Mouse (Mus musculus): ENCODE measurements around the gene Elmo1. TPM values are rescaled to one million over a fixed set of nuclear protein-coding genes. Genes with fewer than 3 reads are reported as not detected.
A peak's percentile ranks its signal among the peaks of the same experiment; 100 is the strongest.

Elmo1 gene
- total and polyA plus RNA-seq, 2 experiments: 1.2 to 6.7 TPM

DNA sequence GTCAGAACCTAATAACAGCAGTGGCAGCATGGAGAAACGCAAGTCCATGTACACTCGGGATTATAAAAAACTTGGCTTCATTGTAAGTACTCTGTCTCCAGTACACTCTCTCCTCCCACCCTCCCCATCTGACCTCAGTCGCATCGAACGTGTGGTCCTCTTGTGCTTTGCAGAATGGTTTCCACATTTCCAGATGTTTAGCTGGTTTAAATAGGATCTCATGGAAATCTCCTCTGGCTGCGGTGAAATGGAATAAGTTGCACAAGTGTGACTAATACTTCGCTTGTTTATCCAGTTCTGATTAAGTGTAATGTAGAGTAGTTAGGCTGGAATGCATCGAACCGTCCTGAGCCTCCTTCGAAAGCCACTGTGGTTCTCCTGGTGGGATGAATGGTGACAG is 200.0 kb downstream of the Elmo1 start:
- no peaks in the 10 kb centered on the region for H3K4me1 ChIP-seq (ENCODE audit: control insufficient read depth, insufficient read depth, low read length)
- no peaks in the 10 kb centered on the region for H3K36me3 ChIP-seq (ENCODE audit: control insufficient read depth, insufficient read depth, low read length)
- TF ChIP-seq POLR2A (IDR thresholded peaks at IDR 0.05; ENCODE audit: extremely low read depth, insufficient read depth, low read length) (no peak), CTCF (IDR thresholded peaks at IDR 0.05; ENCODE audit: low read depth, low read length) (no peak)
- no peak overlapping the region for H3K4me3 ChIP-seq (ENCODE audit: insufficient read depth, low read depth, low read length)
- DNase-seq (ENCODE audit: extremely low read depth, low read depth, low spot score): no peak
- no peaks in the 10 kb centered on the region for H3K79me2 ChIP-seq (ENCODE audit: control insufficient read depth, insufficient read depth, low read length)
- no peak overlapping the region for H3K9ac ChIP-seq (ENCODE audit: low read depth, low read length)
- 91% methylated on average over 10 of the region's 10 CpGs for WGBS
- H3K27ac ChIP-seq (replicated peaks; ENCODE audit: insufficient read depth, low read depth, low read length): no peak overlapping the region
- H3K27me3 ChIP-seq (ENCODE audit: control insufficient read depth, insufficient read depth, low read length): no peaks in the 10 kb centered on the region

- H3K4me1 ChIP-seq (ENCODE audit: control insufficient read depth, insufficient read depth, low read length): no peaks in the 10 kb centered on the region
- 1% methylated on average over 5 of the region's 5 CpGs for WGBS
- no peak for TF ChIP-seq POLR2A (IDR thresholded peaks at IDR 0.05; ENCODE audit: extremely low read depth, insufficient read depth, low read length)
- peak; percentile 88 for TF ChIP-seq CTCF (IDR thresholded peaks at IDR 0.05; ENCODE audit: low read depth, low read length)
- H3K27ac ChIP-seq (replicated peaks; ENCODE audit: insufficient read depth, low read depth, low read length): no peak overlapping the region
- peak; percentile 72 for DNase-seq (ENCODE audit: extremely low read depth, low read depth, low spot score)
- H3K36me3 ChIP-seq (ENCODE audit: control insufficient read depth, insufficient read depth, low read length): no peaks in the 10 kb centered on the region
- H3K27me3 ChIP-seq (ENCODE audit: control insufficient read depth, insufficient read depth, low read length): no peaks in the 10 kb centered on the region
- H3K9ac ChIP-seq (ENCODE audit: low read depth, low read length): no peak overlapping the region
- no peak overlapping the region for H3K4me3 ChIP-seq (ENCODE audit: insufficient read depth, low read depth, low read length)
- H3K79me2 ChIP-seq (ENCODE audit: control insufficient read depth, insufficient read depth, low read length): no peaks in the 10 kb centered on the region
Measured at GRCm38 (mm10) chr13:20292348-20292747, 202.0 kb downstream of the Elmo1 start.

DNA sequence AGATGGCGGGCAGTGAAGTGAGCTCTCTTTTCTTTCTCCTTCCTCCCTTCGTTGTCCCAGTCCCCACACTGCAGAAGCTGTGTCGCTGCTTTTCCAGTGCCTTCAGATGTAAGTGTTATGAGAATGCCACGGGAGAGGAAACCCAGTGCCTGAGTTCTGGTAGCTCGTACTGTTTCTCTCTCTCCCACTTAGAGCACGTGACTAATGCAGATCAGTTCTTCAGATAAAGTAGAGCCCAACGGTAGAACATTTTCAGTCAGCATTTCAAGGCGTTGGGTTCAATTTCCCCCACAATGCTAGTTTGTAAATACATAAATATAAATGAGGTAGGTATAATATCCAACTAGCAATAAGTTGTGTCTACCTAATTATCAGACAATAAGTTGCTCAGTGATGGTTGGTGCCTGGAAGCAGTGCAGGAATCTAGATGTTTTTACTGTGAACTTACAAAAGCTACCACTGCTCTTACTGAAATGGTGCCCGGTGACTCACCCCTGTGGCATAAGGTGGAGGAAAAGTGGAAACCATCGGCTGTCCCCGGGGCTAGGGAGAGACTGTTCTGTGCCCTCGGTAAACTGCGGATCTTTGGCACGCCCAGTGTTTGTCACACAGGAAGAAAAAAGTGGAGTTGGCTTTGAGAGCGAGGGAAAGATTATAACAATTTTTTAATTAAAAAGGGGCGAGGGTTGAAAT is 205.0 kb downstream of the Elmo1 start:
- DNase-seq (ENCODE audit: extremely low read depth, low read depth, low spot score): no peak
- no peaks in the 10 kb centered on the region for H3K36me3 ChIP-seq (ENCODE audit: control insufficient read depth, insufficient read depth, low read length)
- no peaks in the 10 kb centered on the region for H3K4me1 ChIP-seq (ENCODE audit: control insufficient read depth, insufficient read depth, low read length)
- 83% methylated on average over 16 of the region's 16 CpGs for WGBS
- H3K27me3 ChIP-seq (ENCODE audit: control insufficient read depth, insufficient read depth, low read length): no peaks in the 10 kb centered on the region
- H3K27ac ChIP-seq (replicated peaks; ENCODE audit: insufficient read depth, low read depth, low read length): no peak overlapping the region
- H3K9ac ChIP-seq (ENCODE audit: low read depth, low read length): no peak overlapping the region
- no peak overlapping the region for H3K4me3 ChIP-seq (ENCODE audit: insufficient read depth, low read depth, low read length)
- no peak for TF ChIP-seq POLR2A (IDR thresholded peaks at IDR 0.05; ENCODE audit: extremely low read depth, insufficient read depth, low read length)
- TF ChIP-seq CTCF (IDR thresholded peaks at IDR 0.05; ENCODE audit: low read depth, low read length): no peak
- no peaks in the 10 kb centered on the region for H3K79me2 ChIP-seq (ENCODE audit: control insufficient read depth, insufficient read depth, low read length)

DNA sequence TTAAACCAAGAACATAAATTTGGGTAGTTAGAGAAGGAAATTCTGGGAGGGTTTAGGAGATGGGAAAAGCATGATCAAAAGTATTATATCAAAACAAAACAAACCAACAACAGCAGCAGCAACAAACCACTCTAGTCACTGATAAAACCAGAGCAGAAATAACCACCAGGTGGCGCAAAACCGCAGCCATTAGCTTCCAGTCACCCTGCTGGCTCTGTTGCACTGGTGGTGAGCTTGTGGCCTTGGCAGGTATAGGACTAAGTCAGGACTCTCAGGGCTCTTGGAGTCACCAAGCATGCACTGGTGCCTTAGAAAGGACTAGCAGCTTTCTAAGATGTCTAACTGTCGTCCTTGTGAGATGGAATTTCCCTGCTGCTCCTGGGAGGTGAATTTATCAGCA is 207.4 kb downstream of the Elmo1 start:
- Histone ChIP-seq H3K27me3 (ENCODE audit: control insufficient read depth, insufficient read depth, low read length) (no peaks in the 10 kb centered on the region), H3K4me1 (ENCODE audit: control insufficient read depth, insufficient read depth, low read length) (no peaks in the 10 kb centered on the region), H3K79me2 (ENCODE audit: control insufficient read depth, insufficient read depth, low read length) (no peaks in the 10 kb centered on the region), H3K36me3 (ENCODE audit: control insufficient read depth, insufficient read depth, low read length) (no peaks in the 10 kb centered on the region), H3K27ac (replicated peaks; ENCODE audit: insufficient read depth, low read depth, low read length) (no peak overlapping the region), H3K9ac (ENCODE audit: low read depth, low read length) (no peak overlapping the region), H3K4me3 (ENCODE audit: insufficient read depth, low read depth, low read length) (no peak overlapping the region)
- DNase-seq (ENCODE audit: extremely low read depth, low read depth, low spot score): peak; percentile 37
- TF ChIP-seq CTCF (IDR thresholded peaks at IDR 0.05; ENCODE audit: low read depth, low read length) (peak; percentile 82), POLR2A (IDR thresholded peaks at IDR 0.05; ENCODE audit: extremely low read depth, insufficient read depth, low read length) (no peak)
- WGBS: 37% methylated on average over 3 of the region's 3 CpGs

DNA sequence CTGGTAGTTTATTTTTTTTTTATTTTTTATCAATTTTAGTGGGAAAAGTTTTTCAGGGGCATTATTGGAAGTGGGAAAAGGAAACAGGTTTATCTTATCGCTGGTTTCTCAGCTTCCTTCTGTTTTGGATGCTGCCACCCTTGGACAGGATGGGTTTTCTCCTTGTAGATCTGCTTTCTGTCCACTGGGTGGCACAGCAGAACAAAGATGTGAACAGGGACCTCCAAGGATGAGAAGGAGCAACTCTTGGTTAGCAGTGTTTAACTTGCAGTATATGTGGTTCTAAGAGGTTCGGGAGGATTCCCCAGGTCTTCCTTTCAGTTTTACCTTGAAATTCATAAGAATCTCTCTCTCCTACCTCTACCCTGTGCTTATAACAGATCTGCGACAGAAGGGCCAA is 209.0 kb downstream of the Elmo1 start:
- Histone ChIP-seq H3K79me2 (ENCODE audit: control insufficient read depth, insufficient read depth, low read length) (no peaks in the 10 kb centered on the region), H3K27me3 (ENCODE audit: control insufficient read depth, insufficient read depth, low read length) (no peaks in the 10 kb centered on the region), H3K4me3 (ENCODE audit: insufficient read depth, low read depth, low read length) (no peak overlapping the region), H3K9ac (ENCODE audit: low read depth, low read length) (no peak overlapping the region), H3K36me3 (ENCODE audit: control insufficient read depth, insufficient read depth, low read length) (no peaks in the 10 kb centered on the region), H3K27ac (replicated peaks; ENCODE audit: insufficient read depth, low read depth, low read length) (no peak overlapping the region), H3K4me1 (ENCODE audit: control insufficient read depth, insufficient read depth, low read length) (no peaks in the 10 kb centered on the region)
- no peak for DNase-seq (ENCODE audit: extremely low read depth, low read depth, low spot score)
- 73% methylated on average over 3 of the region's 3 CpGs for WGBS
- TF ChIP-seq CTCF (IDR thresholded peaks at IDR 0.05; ENCODE audit: low read depth, low read length) (peak; percentile 25; the same call in 1 of the 2 replicates), POLR2A (IDR thresholded peaks at IDR 0.05; ENCODE audit: extremely low read depth, insufficient read depth, low read length) (no peak)

DNA sequence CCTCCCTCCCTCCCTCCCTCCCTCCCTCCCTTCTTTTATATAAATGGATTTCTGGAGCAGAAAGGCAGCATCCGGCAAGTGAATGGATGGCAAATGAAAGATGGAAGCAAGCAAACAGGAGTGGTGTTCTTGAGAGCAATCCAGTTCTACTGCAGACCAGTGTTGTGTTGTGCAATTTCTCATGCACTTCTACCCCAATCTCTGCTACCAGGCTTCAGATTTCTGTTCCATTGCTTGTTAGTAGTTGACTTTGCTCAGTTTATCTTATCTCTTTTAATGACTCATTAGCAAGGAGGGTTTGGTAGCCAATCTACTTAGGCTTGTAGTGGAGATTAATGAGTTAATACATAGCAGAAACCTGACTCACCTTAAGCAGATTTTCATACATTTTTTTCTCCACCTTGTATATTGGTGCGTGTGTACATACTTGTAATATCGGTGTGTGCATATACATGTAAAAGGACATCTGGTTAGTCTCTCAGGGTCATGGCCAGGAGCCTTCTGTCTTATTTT is 209.7 kb downstream of the Elmo1 start:
- DNase-seq (ENCODE audit: extremely low read depth, low read depth, low spot score): no peak
- Histone ChIP-seq H3K4me1 (ENCODE audit: control insufficient read depth, insufficient read depth, low read length) (no peaks in the 10 kb centered on the region), H3K36me3 (ENCODE audit: control insufficient read depth, insufficient read depth, low read length) (no peaks in the 10 kb centered on the region), H3K27me3 (ENCODE audit: control insufficient read depth, insufficient read depth, low read length) (no peaks in the 10 kb centered on the region), H3K4me3 (ENCODE audit: insufficient read depth, low read depth, low read length) (no peak overlapping the region), H3K79me2 (ENCODE audit: control insufficient read depth, insufficient read depth, low read length) (no peaks in the 10 kb centered on the region), H3K27ac (replicated peaks; ENCODE audit: insufficient read depth, low read depth, low read length) (no peak overlapping the region), H3K9ac (ENCODE audit: low read depth, low read length) (no peak overlapping the region)
- TF ChIP-seq POLR2A (IDR thresholded peaks at IDR 0.05; ENCODE audit: extremely low read depth, insufficient read depth, low read length) (no peak), CTCF (IDR thresholded peaks at IDR 0.05; ENCODE audit: low read depth, low read length) (no peak)
- WGBS: 90% methylated on average over 3 of the region's 3 CpGs

Measured in liver, adult 2 months (tissue).